Mouse (Mus musculus): ENCODE results near the gene Dlg3. TPM values are rescaled to one million over a fixed set of nuclear protein-coding genes. Genes with fewer than 3 reads are reported as not detected.

Dlg3 gene
- polyA plus RNA-seq (2015; fragmentation: Nextera tagmentation; extraction: Ambion mirVana), result 9.4 and 10.8 TPM in 2 replicates

- no peaks in the 10 kb centered on the region for H3K36me3 ChIP-seq
Measured at GRCm38 (mm10) chrX:100767181-100767884, at the start of gene Dlg3. Gene Dlg3, plus strand, starts transcription at chrX:100767722.

GRCm38 (mm10) chrX:100728947-100729346, 38.6 kb upstream of the Dlg3 start:
- Histone ChIP-seq H3K4me1 (replicated peaks) (peaks cover 27% of the 10 kb centered on the region), H3K27ac (peak overlapping the region; percentile 75), H3K4me2 (replicated peaks) (peak overlapping the region; percentile 54; the same call in 1 of the 2 replicates)

More at GRCm38 (mm10) chrX:100767181-100767884, at the start of gene Dlg3:
- H3K27me3 ChIP-seq, result no peaks in the 10 kb centered on the region
- ATAC-seq, result peak; percentile 94
- H3K4me2 ChIP-seq (replicated peaks), result peak within 1 kb of the TSS; percentile 63
- peak within 1 kb of the TSS; percentile 85 for H3K27ac ChIP-seq
- WGBS, result 24% methylated on average over 26 of the region's 26 CpGs
- 0 out of 2 replicates have a peak, but pooled peaks cover 7% of the 10 kb centered on the region for H3K4me1 ChIP-seq (replicated peaks)
- H3K4me3 ChIP-seq (replicated peaks), result peak within 1 kb of the TSS; percentile 69
- no peaks in the 10 kb centered on the region for H3K9me3 ChIP-seq
- H3K9ac ChIP-seq (replicated peaks), result peak within 1 kb of the TSS; percentile 82

GRCm38 (mm10) chrX:100729665-100730188, 37.8 kb upstream of the Dlg3 start, which contains the start of gene Gdpd2:
Gene Gdpd2, plus strand, starts transcription at chrX:100729873.
- peak within 1 kb of the TSS; percentile 54 for H3K4me2 ChIP-seq (replicated peaks)
- WGBS, result 26% methylated on average over 8 of the region's 8 CpGs
- H3K4me3 ChIP-seq (replicated peaks), result peak within 1 kb of the TSS; percentile 33
- no peaks in the 10 kb centered on the region for H3K9me3 ChIP-seq
- ATAC-seq, result peak; percentile 75
- H3K9ac ChIP-seq (replicated peaks), result peak within 1 kb of the TSS; percentile 53
- peaks cover 3% of the 10 kb centered on the region; the same call in 1 of the 2 replicates for H3K27me3 ChIP-seq
- peaks cover 27% of the 10 kb centered on the region for H3K4me1 ChIP-seq (replicated peaks)
- 0 out of 2 replicates have a peak, but pooled peaks cover under 1% of the 10 kb centered on the region for H3K36me3 ChIP-seq
- H3K27ac ChIP-seq, result peak within 1 kb of the TSS; percentile 75

More at GRCm38 (mm10) chrX:100728947-100729346, 38.6 kb upstream of the Dlg3 start:
- H3K9me3 ChIP-seq, result no peaks in the 10 kb centered on the region
- H3K27me3 ChIP-seq, result peaks cover 3% of the 10 kb centered on the region; the same call in 1 of the 2 replicates
- peak; percentile 74 for ATAC-seq
- no peak overlapping the region for H3K4me3 ChIP-seq (replicated peaks)
- no peak overlapping the region for H3K9ac ChIP-seq (replicated peaks)
- 0 out of 2 replicates have a peak, but pooled peaks cover 4% of the 10 kb centered on the region for H3K36me3 ChIP-seq
- 35% methylated on average over 1 of the region's 1 CpGs for WGBS

GRCm38 (mm10) chrX:100730266-100730665, 37.3 kb upstream of the Dlg3 start:
- peaks cover 27% of the 10 kb centered on the region for H3K4me1 ChIP-seq (replicated peaks)
- no peaks in the 10 kb centered on the region for H3K36me3 ChIP-seq
- H3K27me3 ChIP-seq, result peaks cover 3% of the 10 kb centered on the region; the same call in 1 of the 2 replicates
- H3K27ac ChIP-seq, result peak overlapping the region; percentile 75
- peak overlapping the region; percentile 33 for H3K4me3 ChIP-seq (replicated peaks)
- 30% methylated on average over 8 of the region's 8 CpGs for WGBS
- H3K9me3 ChIP-seq, result no peaks in the 10 kb centered on the region
- H3K4me2 ChIP-seq (replicated peaks), result peak overlapping the region; percentile 54
- H3K9ac ChIP-seq (replicated peaks), result peak overlapping the region; percentile 53
- ATAC-seq, result peak; percentile 66

- WGBS, result 88% methylated on average over 7 of the region's 7 CpGs
- ATAC-seq, result no peak
- peaks cover 25% of the 10 kb centered on the region for H3K4me1 ChIP-seq (replicated peaks)
Measured at GRCm38 (mm10) chrX:100734359-100734758, 33.2 kb upstream of the Dlg3 start.

GRCm38 (mm10) chrX:100738918-100739317, 28.6 kb upstream of the Dlg3 start:
- Histone ChIP-seq H3K4me2 (replicated peaks) (peak overlapping the region; percentile 46), H3K27me3 (no peaks in the 10 kb centered on the region), H3K9me3 (no peaks in the 10 kb centered on the region), H3K4me3 (replicated peaks) (peak overlapping the region; percentile 31), H3K36me3 (no peaks in the 10 kb centered on the region), H3K4me1 (replicated peaks) (no peaks in the 10 kb centered on the region; the same call in 1 of the 2 replicates), H3K27ac (no peak overlapping the region), H3K9ac (replicated peaks) (no peak overlapping the region)
- ATAC-seq, result peak; percentile 79
- whole genome bisulfite sequencing, result 21% methylated on average over 14 of the region's 14 CpGs

More at GRCm38 (mm10) chrX:100734359-100734758, 33.2 kb upstream of the Dlg3 start:
- H3K27ac ChIP-seq, result no peak overlapping the region
- H3K4me3 ChIP-seq (replicated peaks), result no peak overlapping the region
- no peak overlapping the region for H3K4me2 ChIP-seq (replicated peaks)
- no peaks in the 10 kb centered on the region for H3K36me3 ChIP-seq
- H3K9ac ChIP-seq (replicated peaks), result no peak overlapping the region
- no peaks in the 10 kb centered on the region for H3K9me3 ChIP-seq
- H3K27me3 ChIP-seq, result no peaks in the 10 kb centered on the region

- no peak overlapping the region for H3K9ac ChIP-seq (replicated peaks)
- no peaks in the 10 kb centered on the region for H3K27me3 ChIP-seq
- H3K4me1 ChIP-seq (replicated peaks), result no peaks in the 10 kb centered on the region; the same call in 1 of the 2 replicates
- no peaks in the 10 kb centered on the region for H3K36me3 ChIP-seq
- H3K9me3 ChIP-seq, result no peaks in the 10 kb centered on the region
- H3K4me2 ChIP-seq (replicated peaks), result peak overlapping the region; percentile 46
- no peak overlapping the region for H3K27ac ChIP-seq
- H3K4me3 ChIP-seq (replicated peaks), result peak overlapping the region; percentile 31
- WGBS, result 54% methylated on average over 10 of the region's 10 CpGs
- peak; percentile 74 for ATAC-seq
Measured at GRCm38 (mm10) chrX:100739443-100739842, 28.1 kb upstream of the Dlg3 start.

- Histone ChIP-seq H3K4me3 (replicated peaks) (no peak overlapping the region), H3K27me3 (no peaks in the 10 kb centered on the region), H3K4me1 (replicated peaks) (no peaks in the 10 kb centered on the region; the same call in 1 of the 2 replicates), H3K36me3 (no peaks in the 10 kb centered on the region), H3K4me2 (replicated peaks) (no peak overlapping the region), H3K27ac (no peak overlapping the region), H3K9ac (replicated peaks) (no peak overlapping the region), H3K9me3 (no peaks in the 10 kb centered on the region)
- no peak for ATAC-seq
- WGBS, result 69% methylated on average over 6 of the region's 6 CpGs
Measured at GRCm38 (mm10) chrX:100740785-100741184, 26.7 kb upstream of the Dlg3 start.

GRCm38 (mm10) chrX:100741940-100742339, 25.6 kb upstream of the Dlg3 start:
- ATAC-seq, result peak; percentile 78
- Histone ChIP-seq H3K9me3 (no peaks in the 10 kb centered on the region), H3K27ac (0 out of 2 replicates have a peak overlapping the region, but pooled peaks have one; percentile 5), H3K4me2 (replicated peaks) (0 out of 2 replicates have a peak overlapping the region, but pooled peaks have one; percentile 18), H3K9ac (replicated peaks) (no peak overlapping the region), H3K4me3 (replicated peaks) (no peak overlapping the region), H3K36me3 (no peaks in the 10 kb centered on the region), H3K4me1 (replicated peaks) (no peaks in the 10 kb centered on the region; the same call in 1 of the 2 replicates), H3K27me3 (no peaks in the 10 kb centered on the region)
- WGBS, result 9% methylated on average over 10 of the region's 10 CpGs

GRCm38 (mm10) chrX:100765855-100766254, 1.7 kb upstream of the Dlg3 start:
- 77% methylated on average over 6 of the region's 6 CpGs for WGBS
- ATAC-seq, result no peak
- Histone ChIP-seq H3K4me1 (replicated peaks) (0 out of 2 replicates have a peak, but pooled peaks cover 7% of the 10 kb centered on the region), H3K27ac (no peak overlapping the region), H3K4me3 (replicated peaks) (no peak overlapping the region), H3K9me3 (no peaks in the 10 kb centered on the region), H3K36me3 (no peaks in the 10 kb centered on the region), H3K4me2 (replicated peaks) (no peak overlapping the region), H3K27me3 (no peaks in the 10 kb centered on the region), H3K9ac (replicated peaks) (no peak overlapping the region)

- WGBS, result 36% methylated on average over 27 of the region's 36 CpGs
Measured at GRCm38 (mm10) chrX:100767885-100768626, 534 bp downstream of the Dlg3 start.

More at GRCm38 (mm10) chrX:100767885-100768626, 534 bp downstream of the Dlg3 start:
- no peaks in the 10 kb centered on the region for H3K9me3 ChIP-seq
- peaks cover 3% of the 10 kb centered on the region for H3K36me3 ChIP-seq
- peak; percentile 69 for ATAC-seq
- peak overlapping the region; percentile 85 for H3K27ac ChIP-seq
- peak overlapping the region; percentile 63 for H3K4me2 ChIP-seq (replicated peaks)
- H3K4me1 ChIP-seq (replicated peaks), result 0 out of 2 replicates have a peak, but pooled peaks cover 7% of the 10 kb centered on the region
- H3K9ac ChIP-seq (replicated peaks), result peak overlapping the region; percentile 82
- H3K4me3 ChIP-seq (replicated peaks), result peak overlapping the region; percentile 69
- H3K27me3 ChIP-seq, result no peaks in the 10 kb centered on the region
